Mouse (Mus musculus): ENCODE measurements around the gene Ccdc170.

GRCm38 (mm10) chr10:4520394-4521102, 38.2 kb downstream of the Ccdc170 start:
- no peak for TF ChIP-seq CTCF (IDR thresholded peaks at IDR 0.05)
- TF ChIP-seq POLR2A (IDR thresholded peaks at IDR 0.05; ENCODE audit: insufficient read depth, low read depth, low read length) = no peak
- TF ChIP-seq EP300 (IDR thresholded peaks at IDR 0.05; ENCODE audit: insufficient read depth, low read depth, low read length) = no peak
